Mouse (Mus musculus): ENCODE data around the gene Tmigd3. TPM values are rescaled to one million over a fixed set of nuclear protein-coding genes. Genes with fewer than 3 reads are reported as not detected.

Tmigd3 gene
- polyA plus RNA-seq, 1 experiment from 2014 or later = 0.32 TPM

GRCm38 (mm10) chr3:105882105-105882504, 11.4 kb downstream of the Tmigd3 start:
- no peak overlapping the region for H3K4me2 ChIP-seq (ENCODE audit: low read depth, low read length)
- H3K27ac ChIP-seq (ENCODE audit: low read length) = no peak overlapping the region
- no peaks in the 10 kb centered on the region for H3K27me3 ChIP-seq (ENCODE audit: control insufficient read depth, insufficient read depth, low read length)
- ATAC-seq (replicated peaks; ENCODE audit: extremely low read depth, insufficient read depth, low FRiP score) = no peak
- no peaks in the 10 kb centered on the region for H3K9me3 ChIP-seq (replicated peaks; ENCODE audit: control insufficient read depth, low read length)
- H3K4me1 ChIP-seq (ENCODE audit: control insufficient read depth, insufficient read depth, low read length) = no peaks in the 10 kb centered on the region
- 82% methylated on average over 7 of the region's 7 CpGs for WGBS
- no peak overlapping the region for H3K4me3 ChIP-seq (ENCODE audit: low read length)
- no peaks in the 10 kb centered on the region for H3K36me3 ChIP-seq (ENCODE audit: control insufficient read depth, insufficient read depth)
- H3K9ac ChIP-seq (ENCODE audit: low read length) = no peak overlapping the region

GRCm38 (mm10) chr3:105883111-105883510, 12.4 kb downstream of the Tmigd3 start:
- Histone ChIP-seq H3K4me3 (ENCODE audit: low read length) (no peak overlapping the region), H3K27me3 (ENCODE audit: control insufficient read depth, insufficient read depth, low read length) (no peaks in the 10 kb centered on the region), H3K9me3 (replicated peaks; ENCODE audit: control insufficient read depth, low read length) (no peaks in the 10 kb centered on the region), H3K4me2 (ENCODE audit: low read depth, low read length) (no peak overlapping the region), H3K36me3 (ENCODE audit: control insufficient read depth, insufficient read depth) (no peaks in the 10 kb centered on the region), H3K4me1 (ENCODE audit: control insufficient read depth, insufficient read depth, low read length) (no peaks in the 10 kb centered on the region), H3K27ac (ENCODE audit: low read length) (no peak overlapping the region), H3K9ac (ENCODE audit: low read length) (no peak overlapping the region)
- 86% methylated on average over 2 of the region's 2 CpGs for WGBS
- ATAC-seq (replicated peaks; ENCODE audit: extremely low read depth, insufficient read depth, low FRiP score) = no peak

GRCm38 (mm10) chr3:105888961-105889360, 18.3 kb downstream of the Tmigd3 start:
- 79% methylated on average over 3 of the region's 3 CpGs for WGBS
- no peak overlapping the region for H3K9ac ChIP-seq (ENCODE audit: low read length)
- H3K4me1 ChIP-seq (ENCODE audit: control insufficient read depth, insufficient read depth, low read length) = peaks cover 25% of the 10 kb centered on the region
- H3K36me3 ChIP-seq (ENCODE audit: control insufficient read depth, insufficient read depth) = no peaks in the 10 kb centered on the region
- no peaks in the 10 kb centered on the region for H3K9me3 ChIP-seq (replicated peaks; ENCODE audit: control insufficient read depth, low read length)
- no peak overlapping the region for H3K27ac ChIP-seq (ENCODE audit: low read length)
- ATAC-seq (replicated peaks; ENCODE audit: extremely low read depth, insufficient read depth, low FRiP score) = no peak
- H3K4me3 ChIP-seq (ENCODE audit: low read length) = no peak overlapping the region
- no peaks in the 10 kb centered on the region for H3K27me3 ChIP-seq (ENCODE audit: control insufficient read depth, insufficient read depth, low read length)
- H3K4me2 ChIP-seq (ENCODE audit: low read depth, low read length) = no peak overlapping the region

GRCm38 (mm10) chr3:105890220-105890619, 19.5 kb downstream of the Tmigd3 start:
- no peaks in the 10 kb centered on the region for H3K36me3 ChIP-seq (ENCODE audit: control insufficient read depth, insufficient read depth)
- H3K9me3 ChIP-seq (replicated peaks; ENCODE audit: control insufficient read depth, low read length) = no peaks in the 10 kb centered on the region
- H3K4me2 ChIP-seq (ENCODE audit: low read depth, low read length) = no peak overlapping the region
- no peak overlapping the region for H3K4me3 ChIP-seq (ENCODE audit: low read length)
- no peak overlapping the region for H3K9ac ChIP-seq (ENCODE audit: low read length)
- 45% methylated on average over 4 of the region's 4 CpGs for WGBS
- peaks cover 38% of the 10 kb centered on the region for H3K4me1 ChIP-seq (ENCODE audit: control insufficient read depth, insufficient read depth, low read length)
- no peaks in the 10 kb centered on the region for H3K27me3 ChIP-seq (ENCODE audit: control insufficient read depth, insufficient read depth, low read length)
- no peak for ATAC-seq (replicated peaks; ENCODE audit: extremely low read depth, insufficient read depth, low FRiP score)
- H3K27ac ChIP-seq (ENCODE audit: low read length) = no peak overlapping the region

- Histone ChIP-seq H3K4me1 (ENCODE audit: control insufficient read depth, insufficient read depth, low read length) (peaks cover 42% of the 10 kb centered on the region), H3K4me2 (ENCODE audit: low read depth, low read length) (no peak overlapping the region), H3K27ac (ENCODE audit: low read length) (peak overlapping the region; percentile 50), H3K27me3 (ENCODE audit: control insufficient read depth, insufficient read depth, low read length) (no peaks in the 10 kb centered on the region), H3K4me3 (ENCODE audit: low read length) (no peak overlapping the region), H3K9ac (ENCODE audit: low read length) (no peak overlapping the region), H3K9me3 (replicated peaks; ENCODE audit: control insufficient read depth, low read length) (no peaks in the 10 kb centered on the region), H3K36me3 (ENCODE audit: control insufficient read depth, insufficient read depth) (no peaks in the 10 kb centered on the region)
- no peak for ATAC-seq (replicated peaks; ENCODE audit: extremely low read depth, insufficient read depth, low FRiP score)
- WGBS = 59% methylated on average over 3 of the region's 3 CpGs
These were observed 20.4 kb downstream of the Tmigd3 start for GRCm38 (mm10) chr3:105891141-105891540.

- H3K27ac ChIP-seq (ENCODE audit: low read length) = peak overlapping the region; percentile 78
- 69% methylated on average over 10 of the region's 10 CpGs for WGBS
- H3K27me3 ChIP-seq (ENCODE audit: control insufficient read depth, insufficient read depth, low read length) = no peaks in the 10 kb centered on the region
- H3K36me3 ChIP-seq (ENCODE audit: control insufficient read depth, insufficient read depth) = no peaks in the 10 kb centered on the region
- no peak for ATAC-seq (replicated peaks; ENCODE audit: extremely low read depth, insufficient read depth, low FRiP score)
- peak overlapping the region; percentile 31 for H3K4me2 ChIP-seq (ENCODE audit: low read depth, low read length)
- H3K9ac ChIP-seq (ENCODE audit: low read length) = no peak overlapping the region
- H3K9me3 ChIP-seq (replicated peaks; ENCODE audit: control insufficient read depth, low read length) = 0 out of 2 replicates have a peak, but pooled peaks cover 2% of the 10 kb centered on the region
- peak overlapping the region; percentile 3; the same call in 1 of the 2 replicates for H3K4me3 ChIP-seq (ENCODE audit: low read length)
- H3K4me1 ChIP-seq (ENCODE audit: control insufficient read depth, insufficient read depth, low read length) = peaks cover 42% of the 10 kb centered on the region
These were observed 21.3 kb downstream of the Tmigd3 start for GRCm38 (mm10) chr3:105891760-105892571.

DNA sequence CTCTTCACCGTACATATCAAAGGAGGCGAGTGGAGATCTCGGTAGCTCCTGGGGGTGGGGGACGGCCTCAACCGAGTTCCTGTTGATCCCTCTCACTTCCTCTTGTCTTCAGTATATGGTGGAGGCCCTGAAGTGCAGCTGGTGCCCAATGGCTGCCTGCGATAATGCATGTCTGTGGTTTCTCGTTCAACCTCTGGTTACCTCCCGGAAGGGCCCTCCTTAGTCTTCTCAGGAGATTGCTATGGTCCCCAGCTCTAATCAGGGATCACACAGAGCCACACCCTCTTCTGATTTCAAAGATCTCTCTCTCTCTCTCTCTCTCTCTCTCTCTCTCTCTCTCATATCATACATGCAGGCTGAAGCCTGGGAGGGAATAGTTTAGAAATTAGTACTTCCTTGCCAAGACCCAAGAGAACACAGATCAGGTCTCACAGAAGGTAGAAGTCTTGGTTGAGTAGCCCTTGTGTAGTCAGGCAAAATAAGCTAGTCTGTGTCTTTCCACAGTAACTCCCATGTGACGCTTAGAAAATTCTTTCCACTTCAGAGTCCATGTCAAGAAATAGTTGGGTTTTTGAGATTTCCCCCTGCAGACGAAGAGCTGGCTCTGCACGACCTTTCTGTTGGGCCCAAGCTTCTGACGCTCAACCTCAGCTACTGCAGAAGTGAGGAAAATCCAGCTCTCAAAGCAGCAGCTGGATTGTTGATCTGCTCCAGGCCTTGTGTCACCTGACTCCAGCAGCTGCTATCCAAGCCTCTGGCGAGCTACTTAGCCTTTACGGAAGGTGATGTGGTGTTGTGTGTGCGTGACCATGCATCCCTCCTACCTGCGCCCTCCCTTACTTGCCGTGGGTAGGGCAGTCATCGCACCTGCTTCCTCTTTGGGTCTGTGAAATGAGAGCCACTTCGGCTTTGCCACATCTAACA, 22.1 kb downstream of the Tmigd3 start:
- 0 out of 2 replicates have a peak, but pooled peaks cover 2% of the 10 kb centered on the region for H3K9me3 ChIP-seq (replicated peaks; ENCODE audit: control insufficient read depth, low read length)
- 0 out of 2 replicates have a peak overlapping the region, but pooled peaks have one; percentile 8 for H3K9ac ChIP-seq (ENCODE audit: low read length)
- H3K4me3 ChIP-seq (ENCODE audit: low read length) = no peak overlapping the region
- peak overlapping the region; percentile 78 for H3K27ac ChIP-seq (ENCODE audit: low read length)
- 66% methylated on average over 19 of the region's 19 CpGs for WGBS
- H3K36me3 ChIP-seq (ENCODE audit: control insufficient read depth, insufficient read depth) = no peaks in the 10 kb centered on the region
- peaks cover 42% of the 10 kb centered on the region for H3K4me1 ChIP-seq (ENCODE audit: control insufficient read depth, insufficient read depth, low read length)
- ATAC-seq (replicated peaks; ENCODE audit: extremely low read depth, insufficient read depth, low FRiP score) = no peak
- no peaks in the 10 kb centered on the region for H3K27me3 ChIP-seq (ENCODE audit: control insufficient read depth, insufficient read depth, low read length)
- no peak overlapping the region for H3K4me2 ChIP-seq (ENCODE audit: low read depth, low read length)

DNA sequence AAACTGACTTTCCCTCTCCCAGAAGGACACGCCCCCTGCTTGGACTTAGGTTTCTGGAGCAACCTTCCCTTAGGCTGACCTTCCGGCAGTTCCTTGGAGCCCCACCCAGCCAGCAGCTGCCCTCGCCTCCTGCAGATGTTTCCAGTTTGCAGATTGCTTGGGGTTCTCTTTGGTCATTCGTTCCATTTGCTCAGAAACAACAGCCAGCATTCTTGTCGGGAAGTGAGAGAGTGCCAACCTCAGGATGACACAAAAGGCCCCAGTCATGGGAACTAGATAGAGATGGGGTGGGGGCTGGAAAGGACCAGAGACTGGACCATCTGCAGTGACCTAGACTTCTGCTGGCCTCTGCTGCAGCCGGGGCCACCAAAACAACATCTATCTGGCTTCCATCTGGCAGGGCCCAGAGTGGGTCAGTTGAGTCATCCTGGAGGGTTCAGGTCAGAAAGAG, 23.3 kb downstream of the Tmigd3 start:
- no peak overlapping the region for H3K4me3 ChIP-seq (ENCODE audit: low read length)
- H3K9ac ChIP-seq (ENCODE audit: low read length) = 0 out of 2 replicates have a peak overlapping the region, but pooled peaks have one; percentile 23
- WGBS = 52% methylated on average over 6 of the region's 6 CpGs
- H3K27ac ChIP-seq (ENCODE audit: low read length) = peak overlapping the region; percentile 85
- no peaks in the 10 kb centered on the region for H3K36me3 ChIP-seq (ENCODE audit: control insufficient read depth, insufficient read depth)
- no peak overlapping the region; the same call in 1 of the 2 replicates for H3K4me2 ChIP-seq (ENCODE audit: low read depth, low read length)
- H3K27me3 ChIP-seq (ENCODE audit: control insufficient read depth, insufficient read depth, low read length) = no peaks in the 10 kb centered on the region
- H3K4me1 ChIP-seq (ENCODE audit: control insufficient read depth, insufficient read depth, low read length) = peaks cover 45% of the 10 kb centered on the region
- 0 out of 2 replicates have a peak, but pooled peaks cover 2% of the 10 kb centered on the region for H3K9me3 ChIP-seq (replicated peaks; ENCODE audit: control insufficient read depth, low read length)
- ATAC-seq (replicated peaks; ENCODE audit: extremely low read depth, insufficient read depth, low FRiP score) = no peak
